Mouse (Mus musculus) olfactory bulb, adult 2 months (tissue): ENCODE results near the gene Adipoq.

Experiments used
- CTCF ChIP-seq: fragments of 200-500 bp; IDR thresholded peaks from 2 replicates; pipeline ENCODE4 v1.5.1; 2012; ENCODE audit warnings: low read depth, mild to moderate bottlenecking, low read length, moderate library complexity; ENCODE audit not compliant: insufficient read depth
- POLR2A ChIP-seq: fragments of 200-500 bp; IDR thresholded peaks from 2 replicates; pipeline ENCODE4 v1.6.1; 2012; ENCODE audit warnings: mild to moderate bottlenecking, low read depth, low read length, moderate library complexity; ENCODE audit not compliant: insufficient read depth

GRCm38 (mm10) chr16:23123104-23123503 is 23.2 kb upstream of the Adipoq start:
- TF ChIP-seq POLR2A (no peak), CTCF (no peak)
